Mouse (Mus musculus): Measurements from ENCODE around the gene Pcnx2.

Gene Pcnx2

GRCm38 (mm10) chr8:125897868-125898788 lies at the start of gene Pcnx2:
TSS of gene Pcnx2 (minus strand) at chr8:125898317.
- DNase-seq (ENCODE audit: low spot score): no peak

GRCm38 (mm10) chr8:125944511-125944910 lies 46.4 kb upstream of the Pcnx2 start:
- no peak for DNase-seq (ENCODE audit: low spot score)

- no peak for DNase-seq (ENCODE audit: low spot score)
Measured at GRCm38 (mm10) chr8:125935649-125936048, 37.5 kb upstream of the Pcnx2 start.

GRCm38 (mm10) chr8:125931822-125932221 lies 33.7 kb upstream of the Pcnx2 start:
- DNase-seq (ENCODE audit: low spot score): no peak

- DNase-seq (ENCODE audit: low spot score): no peak
Measured at GRCm38 (mm10) chr8:125930276-125931046, 32.3 kb upstream of the Pcnx2 start.

- DNase-seq (ENCODE audit: low spot score): no peak
Measured at GRCm38 (mm10) chr8:125926636-125927035, 28.5 kb upstream of the Pcnx2 start.

GRCm38 (mm10) chr8:125922333-125922732 lies 24.2 kb upstream of the Pcnx2 start:
- no peak for DNase-seq (ENCODE audit: low spot score)

- DNase-seq (ENCODE audit: low spot score): no peak
Measured at GRCm38 (mm10) chr8:125920761-125921160, 22.6 kb upstream of the Pcnx2 start.

- no peak for DNase-seq (ENCODE audit: low spot score)
Measured at GRCm38 (mm10) chr8:125920281-125920680, 22.2 kb upstream of the Pcnx2 start.

GRCm38 (mm10) chr8:125919560-125919959 lies 21.4 kb upstream of the Pcnx2 start:
- DNase-seq (ENCODE audit: low spot score): no peak

- DNase-seq (ENCODE audit: low spot score): no peak
Measured at GRCm38 (mm10) chr8:125918719-125919118, 20.6 kb upstream of the Pcnx2 start.

GRCm38 (mm10) chr8:125917013-125917412 lies 18.9 kb upstream of the Pcnx2 start:
- no peak for DNase-seq (ENCODE audit: low spot score)

- no peak for DNase-seq (ENCODE audit: low spot score)
Measured at GRCm38 (mm10) chr8:125914386-125914785, 16.3 kb upstream of the Pcnx2 start.

- DNase-seq (ENCODE audit: low spot score): no peak
Measured at GRCm38 (mm10) chr8:125913206-125913605, 15.1 kb upstream of the Pcnx2 start.

GRCm38 (mm10) chr8:125911229-125911580 lies 13.1 kb upstream of the Pcnx2 start:
- no peak for DNase-seq (ENCODE audit: low spot score)

GRCm38 (mm10) chr8:125910365-125911228 lies 12.5 kb upstream of the Pcnx2 start, which contains the start of gene Map3k21:
TSS of gene Map3k21 (plus strand) at chr8:125910450.
- DNase-seq (ENCODE audit: low spot score): no peak

- DNase-seq (ENCODE audit: low spot score): no peak
Measured at GRCm38 (mm10) chr8:125909661-125910364, 11.7 kb upstream of the Pcnx2 start.

GRCm38 (mm10) chr8:125907311-125907710 lies 9.2 kb upstream of the Pcnx2 start:
- no peak for DNase-seq (ENCODE audit: low spot score)

- no peak for DNase-seq (ENCODE audit: low spot score)
Measured at GRCm38 (mm10) chr8:125905341-125905740, 7.2 kb upstream of the Pcnx2 start.

- DNase-seq (ENCODE audit: low spot score): no peak
Measured at GRCm38 (mm10) chr8:125902521-125902920, 4.4 kb upstream of the Pcnx2 start.

GRCm38 (mm10) chr8:125901167-125901566 lies 3.0 kb upstream of the Pcnx2 start:
- no peak for DNase-seq (ENCODE audit: low spot score)
